In genomic region chr16:33947664-33948571, GRCm38 (mm10) we compare ENCODE assay signal across 15 mouse cellular contexts. TPM values are rescaled to one million over a fixed set of nuclear protein-coding genes. Genes with fewer than 3 reads are reported as not detected.
DNase-seq lines count a peak whose midpoint lies in the region; ATAC-seq and TF ChIP-seq lines count a peak whose summit lies in the region.
"Had no signal": no experiment of that assay in that cellular context is flagged by ENCODE, and none has a peak within 500 bp of the region (broad histone marks: within the 10 kb centered on the region; RNA-seq: fewer than 3 reads in every experiment).

No protein-coding gene starts in this region.

- no peak for ATAC-seq in forebrain, embryonic 12.5 days (ENCODE audit: low FRiP score)
- ATAC-seq in liver, embryonic 11.5 days (replicated peaks; ENCODE audit: low FRiP score): no peak
- no peak for ATAC-seq in embryonic facial prominence, embryonic 15.5 days (ENCODE audit: insufficient number of reproducible peaks, low FRiP score, low TSS enrichment, low read depth)
- peak; percentile 63; the same call in 1 of the 2 replicates for ATAC-seq in stomach, embryonic 16.5 days (ENCODE audit: insufficient read depth, low FRiP score)
- ATAC-seq: forebrain, postnatal 0 days; midbrain, embryonic 16.5 days had no signal

- no peak for TF ChIP-seq POLR2A in liver, adult 2 months (IDR thresholded peaks at IDR 0.05; ENCODE audit: extremely low read depth, insufficient read depth, low read length)

- H3K4me1 ChIP-seq in forebrain, embryonic 10.5 days: peaks cover 41% of the 10 kb centered on the region
- no peaks in the 10 kb centered on the region for H3K4me1 ChIP-seq in forebrain, embryonic 12.5 days
- peaks cover 41% of the 10 kb centered on the region for H3K4me1 ChIP-seq in liver, adult 2 months (ENCODE audit: control insufficient read depth, insufficient read depth, low read length)
- H3K4me1 ChIP-seq in liver, embryonic 11.5 days (replicated peaks; ENCODE audit: control insufficient read depth, insufficient read depth, low read length): peaks cover 9% of the 10 kb centered on the region
- H3K4me1 ChIP-seq in embryonic facial prominence, embryonic 15.5 days: peaks cover 43% of the 10 kb centered on the region
- peaks cover 29% of the 10 kb centered on the region for H3K4me1 ChIP-seq in stomach, embryonic 16.5 days (ENCODE audit: control insufficient read depth, insufficient read depth, low read length)

- no peaks in the 10 kb centered on the region for H3K79me2 ChIP-seq in liver, adult 2 months (ENCODE audit: control insufficient read depth, insufficient read depth, low read length)

- H3K36me3 ChIP-seq in forebrain, embryonic 10.5 days (replicated peaks): peaks cover 19% of the 10 kb centered on the region
- peaks cover 2% of the 10 kb centered on the region; the same call in 1 of the 2 replicates for H3K36me3 ChIP-seq in forebrain, embryonic 12.5 days (replicated peaks)
- no peaks in the 10 kb centered on the region for H3K36me3 ChIP-seq in liver, adult 2 months (ENCODE audit: control insufficient read depth, insufficient read depth, low read length)
- no peaks in the 10 kb centered on the region; the same call in 1 of the 2 replicates for H3K36me3 ChIP-seq in liver, embryonic 11.5 days (ENCODE audit: control insufficient read depth, insufficient read depth, low read length)
- H3K36me3 ChIP-seq in embryonic facial prominence, embryonic 15.5 days: peaks cover 23% of the 10 kb centered on the region; the same call in 1 of the 2 replicates
- no peaks in the 10 kb centered on the region for H3K36me3 ChIP-seq in stomach, embryonic 16.5 days (ENCODE audit: control insufficient read depth, insufficient read depth, low read length)

- no peaks in the 10 kb centered on the region for H3K27me3 ChIP-seq in forebrain, embryonic 10.5 days (ENCODE audit: poor library complexity, severe bottlenecking)
- no peaks in the 10 kb centered on the region for H3K27me3 ChIP-seq in forebrain, embryonic 12.5 days
- H3K27me3 ChIP-seq in liver, adult 2 months (ENCODE audit: control insufficient read depth, insufficient read depth, low read length): no peaks in the 10 kb centered on the region
- no peaks in the 10 kb centered on the region for H3K27me3 ChIP-seq in liver, embryonic 11.5 days (replicated peaks; ENCODE audit: control insufficient read depth, insufficient read depth, low read length)
- H3K27me3 ChIP-seq in embryonic facial prominence, embryonic 15.5 days: no peaks in the 10 kb centered on the region
- H3K27me3 ChIP-seq in stomach, embryonic 16.5 days (ENCODE audit: control insufficient read depth, insufficient read depth, low read length): no peaks in the 10 kb centered on the region

- WGBS in forebrain, embryonic 10.5 days: 87% methylated on average over 17 of the region's 17 CpGs
- 86% methylated on average over 17 of the region's 17 CpGs for WGBS in forebrain, embryonic 12.5 days
- 31% methylated on average over 17 of the region's 17 CpGs for WGBS in liver, adult 2 months
- WGBS in liver, embryonic 11.5 days: 79% methylated on average over 17 of the region's 17 CpGs
- 75% methylated on average over 17 of the region's 17 CpGs for WGBS in embryonic facial prominence, embryonic 15.5 days
- 65% methylated on average over 17 of the region's 17 CpGs for WGBS in stomach, embryonic 16.5 days

- DNase-seq in forebrain, embryonic 10.5 days (ENCODE audit: extremely low spot score, low spot score): no peak
- peak; percentile 99 for DNase-seq in liver, adult 2 months (ENCODE audit: extremely low read depth, low read depth, low spot score)
- DNase-seq in liver, embryonic 11.5 days (ENCODE audit: low spot score): no peak
- no peak for DNase-seq in spleen, adult 12 weeks (ENCODE audit: low spot score)
- DNase-seq in urinary bladder, postnatal 25 days (ENCODE audit: low spot score): no peak
- DNase-seq: cerebellum, postnatal 36 days; forebrain, postnatal 0 days; gastrocnemius, postnatal 14 days; heart, postnatal 4 days; lung, adult 2 months had no signal

- no peaks in the 10 kb centered on the region for H3K9me3 ChIP-seq in forebrain, embryonic 10.5 days
- no peaks in the 10 kb centered on the region for H3K9me3 ChIP-seq in forebrain, embryonic 12.5 days
- no peaks in the 10 kb centered on the region for H3K9me3 ChIP-seq in liver, embryonic 11.5 days (ENCODE audit: control insufficient read depth, low read length)
- H3K9me3 ChIP-seq in embryonic facial prominence, embryonic 15.5 days (replicated peaks): no peaks in the 10 kb centered on the region
- no peaks in the 10 kb centered on the region for H3K9me3 ChIP-seq in stomach, embryonic 16.5 days (replicated peaks; ENCODE audit: control insufficient read depth, low read length)

- no peak overlapping the region for H3K4me3 ChIP-seq in forebrain, embryonic 10.5 days
- H3K4me3 ChIP-seq in forebrain, embryonic 12.5 days (replicated peaks): no peak overlapping the region
- H3K4me3 ChIP-seq in liver, adult 2 months (ENCODE audit: insufficient read depth, low read depth, low read length): no peak overlapping the region
- no peak overlapping the region for H3K4me3 ChIP-seq in liver, embryonic 11.5 days (ENCODE audit: low read depth, low read length)
- H3K4me3 ChIP-seq in embryonic facial prominence, embryonic 15.5 days (replicated peaks): no peak overlapping the region
- H3K4me3 ChIP-seq in stomach, embryonic 16.5 days (replicated peaks; ENCODE audit: low read length): no peak overlapping the region

- no peak for TF ChIP-seq CTCF in liver, adult 2 months (IDR thresholded peaks at IDR 0.05; ENCODE audit: low read depth, low read length)

- H3K4me2 ChIP-seq in forebrain, embryonic 12.5 days: no peak overlapping the region
- no peak overlapping the region for H3K4me2 ChIP-seq in liver, embryonic 11.5 days
- no peak overlapping the region for H3K4me2 ChIP-seq in embryonic facial prominence, embryonic 15.5 days (replicated peaks)
- no peak overlapping the region for H3K4me2 ChIP-seq in stomach, embryonic 16.5 days (ENCODE audit: low read depth, low read length)

- no peak overlapping the region for H3K9ac ChIP-seq in forebrain, embryonic 12.5 days
- peak overlapping the region; percentile 29 for H3K9ac ChIP-seq in liver, adult 2 months (ENCODE audit: low read depth, low read length)
- no peak overlapping the region for H3K9ac ChIP-seq in liver, embryonic 11.5 days (ENCODE audit: low read depth, low read length)
- no peak overlapping the region for H3K9ac ChIP-seq in embryonic facial prominence, embryonic 15.5 days
- peak overlapping the region; percentile 28; the same call in 1 of the 2 replicates for H3K9ac ChIP-seq in stomach, embryonic 16.5 days (ENCODE audit: low read length)
- H3K9ac ChIP-seq: forebrain, postnatal 0 days had no signal

- H3K27ac ChIP-seq in forebrain, embryonic 10.5 days: peak overlapping the region; percentile 44; the same call in 1 of the 2 replicates
- no peak overlapping the region for H3K27ac ChIP-seq in forebrain, embryonic 12.5 days
- H3K27ac ChIP-seq in liver, adult 2 months (replicated peaks; ENCODE audit: insufficient read depth, low read depth, low read length): peak overlapping the region; percentile 90
- no peak overlapping the region; the same call in 1 of the 2 replicates for H3K27ac ChIP-seq in liver, embryonic 11.5 days (ENCODE audit: low read depth, low read length)
- H3K27ac ChIP-seq in embryonic facial prominence, embryonic 15.5 days (replicated peaks): peak overlapping the region; percentile 45
- H3K27ac ChIP-seq in stomach, embryonic 16.5 days (ENCODE audit: low read length): peak overlapping the region; percentile 83
- H3K27ac ChIP-seq: kidney, postnatal 0 days had no signal

RNA-seq across cellular contexts. Expression of gene Umps, which starts 18.9 kb away (rescaled TPM):
- 107 and 111 TPM in 2 replicates for polyA plus RNA-seq in forebrain, embryonic 10.5 days (2016; fragmentation: Nextera tagmentation; extraction: Ambion mirVana)
- 56.5 and 56.9 TPM in 2 replicates for polyA plus RNA-seq in forebrain, embryonic 12.5 days (2016; fragmentation: Nextera tagmentation; extraction: Ambion mirVana)
- total RNA-seq in liver, adult 2 months (2014; rRNA removed): 25.4 and 26.5 TPM in 2 replicates
- 12.9 and 14.9 TPM in 2 replicates for polyA plus RNA-seq in liver, adult 2 months (2012; rRNA removed)
- polyA plus RNA-seq in liver, embryonic 11.5 days (2014; fragmentation: Nextera tagmentation; extraction: Ambion mirVana): 104 and 110 TPM in 2 replicates
- polyA plus RNA-seq in embryonic facial prominence, embryonic 15.5 days (2015; fragmentation: Nextera tagmentation; extraction: Ambion mirVana): 45.0 and 45.5 TPM in 2 replicates
- 53.5 and 54.5 TPM in 2 replicates for polyA plus RNA-seq in stomach, embryonic 16.5 days (2015; fragmentation: Nextera tagmentation; extraction: Ambion mirVana)

Comparison
In these comparisons a context has a peak if more than half of its experiments do, and no peak if none do; other contexts are left out.
1. H3K27ac ChIP-seq: peak in forebrain, embryonic 10.5 days (single experiment), liver, adult 2 months (single experiment), embryonic facial prominence, embryonic 15.5 days (single experiment) and stomach, embryonic 16.5 days (single experiment); none in forebrain, embryonic 12.5 days (single experiment) and liver, embryonic 11.5 days (single experiment).
2. H3K9ac ChIP-seq: peak in liver, adult 2 months (single experiment) and stomach, embryonic 16.5 days (single experiment); none in forebrain, embryonic 12.5 days (single experiment), liver, embryonic 11.5 days (single experiment) and embryonic facial prominence, embryonic 15.5 days (single experiment).